Mouse (Mus musculus) midbrain, embryonic 14.5 days (tissue): ENCODE data around the gene Ifi27. TPM values are rescaled to one million over a fixed set of nuclear protein-coding genes. Genes with fewer than 3 reads are reported as not detected.
"Not testable (repeated sequence)": the region's sequence is repeated elsewhere in the genome, so short reads cannot be mapped to it uniquely, and the experiment has no call there.

ENCODE experiments used
- ATAC-seq: fragments of 200-750 bp; cut with Nextera tagmentation; 2 replicates; pipeline ENCODE4 v1.8.0; 2017; ENCODE audit warnings: moderate number of reproducible peaks, moderate library complexity; ENCODE audit not compliant: low FRiP score, low TSS enrichment
- DNase-seq: peaks from one replicate; pipeline ENCODE4 v3.0.0-alpha.2; 2015
- H3K27ac ChIP-seq: fragments of 300-500 bp; sonication (generic); replicated peaks from 2 replicates; pipeline ENCODE4 v1.5.1; 2014; ENCODE audit warnings: mild to moderate bottlenecking, low read depth, low read length, moderate library complexity
- H3K27me3 ChIP-seq: fragments of 300-500 bp; sonication (generic); 2 replicates; pipeline ENCODE4 v1.6.1; 2014; ENCODE audit warnings: low read length, control low read depth, mixed read lengths; ENCODE audit not compliant: control insufficient read depth, insufficient read depth
- H3K36me3 ChIP-seq: fragments of 300-500 bp; sonication (generic); 2 replicates; pipeline ENCODE4 v1.6.1; 2014; ENCODE audit warnings: low read length, control low read depth; ENCODE audit not compliant: control insufficient read depth, insufficient read depth
- H3K4me1 ChIP-seq: fragments of 300-500 bp; sonication (generic); 2 replicates; pipeline ENCODE4 v1.6.1; 2014; ENCODE audit warnings: mild to moderate bottlenecking, antibody characterized with exemption, low read length, control low read depth; ENCODE audit not compliant: control insufficient read depth, insufficient read depth
- H3K4me2 ChIP-seq: fragments of 300-500 bp; sonication (generic); 2 replicates; pipeline ENCODE4 v1.6.1; 2014; ENCODE audit warnings: mild to moderate bottlenecking, low read length, moderate library complexity
- H3K4me3 ChIP-seq: fragments of 300-500 bp; sonication (generic); replicated peaks from 2 replicates; pipeline ENCODE4 v1.5.1; 2014; ENCODE audit warnings: low read depth, low read length
- H3K9ac ChIP-seq: fragments of 300-500 bp; sonication (generic); replicated peaks from 2 replicates; pipeline ENCODE4 v1.6.1; 2014; ENCODE audit warnings: mild to moderate bottlenecking, low read length, moderate library complexity
- H3K9me3 ChIP-seq: fragments of 300-500 bp; sonication (generic); 2 replicates; pipeline ENCODE4 v1.6.1; 2016; ENCODE audit warnings: low read length, control low read depth, mixed read lengths; ENCODE audit not compliant: control insufficient read depth
- WGBS: fragments of 180-500 bp; shearing (Covaris S2); extraction: QIAGEN DNeasy Blood & Tissue Kit; methylation state at CpG from one replicate; pipeline ENCODE4 v1.1.7; 2014; 5-methylcytosine and 5-hydroxymethylcytosine counted together
- polyA plus RNA-seq: library from polyadenylated mRNA; unstranded; fragments of >200 nt; fragmentation: Nextera tagmentation; extraction: Ambion mirVana; gene quantifications from 2 replicates; pipeline ENCODE4 v1.2.1, GENCODE M21; 2014

The Ifi27 gene
- polyA plus RNA-seq, 1 experiment from 2014 or later, result 9.4 TPM

GRCm38 (mm10) chr12:103477461-103478015 is 43.5 kb downstream of the Ifi27 start:
- Histone ChIP-seq H3K9me3 (no peaks in the 10 kb centered on the region), H3K36me3 (no peaks in the 10 kb centered on the region), H3K9ac (no peak overlapping the region), H3K27ac (no peak overlapping the region), H3K27me3 (no peaks in the 10 kb centered on the region), H3K4me2 (no peak overlapping the region), H3K4me1 (no peaks in the 10 kb centered on the region), H3K4me3 (no peak overlapping the region)
- ATAC-seq (no peak), DNase-seq (no peak)
- WGBS, result 82% methylated on average over 7 of the region's 7 CpGs

GRCm38 (mm10) chr12:103481671-103482070 is 47.7 kb downstream of the Ifi27 start:
- Histone ChIP-seq H3K9ac (no peak overlapping the region), H3K9me3 (no peaks in the 10 kb centered on the region), H3K27me3 (no peaks in the 10 kb centered on the region), H3K4me3 (no peak overlapping the region), H3K4me1 (no peaks in the 10 kb centered on the region), H3K27ac (no peak overlapping the region), H3K36me3 (no peaks in the 10 kb centered on the region), H3K4me2 (no peak overlapping the region)
- no peak for ATAC-seq
- WGBS, result 82% methylated on average over 5 of the region's 5 CpGs
- DNase-seq, result no peak

DNA sequence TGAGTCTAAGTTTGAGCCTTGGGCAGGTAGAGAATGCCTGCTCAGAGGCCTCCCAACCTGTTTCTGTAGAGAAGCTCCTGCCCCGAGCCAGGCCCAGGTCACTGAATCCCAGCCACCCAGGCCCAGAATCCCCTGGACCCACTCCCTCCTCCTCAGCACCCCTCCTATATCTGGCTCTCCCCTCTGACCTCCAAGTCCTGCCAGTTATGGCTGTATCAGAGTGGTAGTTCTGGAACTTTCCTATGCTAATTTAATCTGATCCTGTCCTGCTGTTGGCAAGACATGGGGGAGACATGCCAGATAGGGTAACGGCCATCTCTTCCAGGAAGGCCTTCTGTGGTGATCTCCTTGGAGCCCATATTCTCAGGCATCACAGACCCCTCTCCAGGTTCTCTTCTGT is 48.8 kb downstream of the Ifi27 start:
- H3K4me1 ChIP-seq, result no peaks in the 10 kb centered on the region
- H3K9ac ChIP-seq, result no peak overlapping the region
- no peak for ATAC-seq
- no peaks in the 10 kb centered on the region for H3K9me3 ChIP-seq
- DNase-seq, result no peak
- H3K4me2 ChIP-seq, result no peak overlapping the region
- 80% methylated on average over 2 of the region's 2 CpGs for WGBS
- H3K27ac ChIP-seq, result no peak overlapping the region
- no peaks in the 10 kb centered on the region for H3K36me3 ChIP-seq
- H3K27me3 ChIP-seq, result no peaks in the 10 kb centered on the region
- no peak overlapping the region for H3K4me3 ChIP-seq

- H3K9ac ChIP-seq, H3K36me3 ChIP-seq, H3K27ac ChIP-seq, DNase-seq, H3K4me3 ChIP-seq, H3K27me3 ChIP-seq, H3K9me3 ChIP-seq, H3K4me1 ChIP-seq, H3K4me2 ChIP-seq, ATAC-seq: not testable (repeated sequence)
- WGBS, result 66% methylated on average over 9 of the region's 9 CpGs
Measured at GRCm38 (mm10) chr12:103484200-103484972, 50.4 kb downstream of the Ifi27 start.

DNA sequence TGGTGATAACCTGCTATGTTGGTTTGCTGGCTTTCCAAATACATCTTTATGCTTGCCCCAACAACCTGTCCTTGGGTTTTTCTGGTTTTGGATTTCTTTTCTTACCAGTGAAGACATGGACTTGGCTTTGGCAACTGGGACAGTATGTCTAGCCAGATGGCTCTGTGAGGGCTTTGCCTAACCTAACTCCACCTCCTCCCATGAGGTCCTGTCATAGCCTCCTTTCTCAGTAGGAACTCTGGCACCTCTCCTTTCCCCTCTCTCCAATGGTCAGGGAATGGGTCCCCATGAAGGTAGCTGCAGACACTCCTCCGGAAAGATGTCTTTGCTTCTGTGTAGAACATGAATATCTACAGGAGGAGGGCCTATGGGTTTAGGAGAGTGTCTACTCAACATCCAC is 52.7 kb downstream of the Ifi27 start:
- Histone ChIP-seq H3K9me3 (no peaks in the 10 kb centered on the region), H3K27ac (no peak overlapping the region), H3K4me3 (no peak overlapping the region), H3K9ac (no peak overlapping the region), H3K4me2 (no peak overlapping the region), H3K27me3 (no peaks in the 10 kb centered on the region), H3K4me1 (no peaks in the 10 kb centered on the region), H3K36me3 (no peaks in the 10 kb centered on the region)
- DNase-seq, result no peak
- no peak for ATAC-seq
- WGBS, result 84% methylated on average over 1 of the region's 1 CpGs

DNA sequence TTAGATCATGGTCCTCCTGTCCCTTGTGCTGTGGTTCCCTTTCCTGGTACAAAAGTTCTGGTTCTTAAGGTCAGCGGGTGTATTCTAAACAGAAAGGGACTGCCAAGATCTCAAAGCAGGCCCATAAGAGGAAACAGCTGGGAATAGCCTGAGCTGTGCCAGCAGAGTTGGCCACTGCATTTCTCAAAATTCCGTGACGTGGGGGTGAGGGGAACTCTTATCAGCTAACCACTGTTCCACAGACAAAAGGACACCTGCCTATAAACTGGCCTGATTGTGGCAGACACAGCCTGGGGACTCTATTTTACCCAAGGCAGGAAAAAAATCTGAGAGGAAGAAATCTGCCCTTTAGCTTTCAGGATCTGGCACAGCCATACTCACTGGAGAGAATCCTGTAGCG is 53.3 kb downstream of the Ifi27 start:
- Histone ChIP-seq H3K27me3 (no peaks in the 10 kb centered on the region), H3K4me3 (no peak overlapping the region), H3K4me1 (no peaks in the 10 kb centered on the region), H3K9ac (no peak overlapping the region), H3K9me3 (no peaks in the 10 kb centered on the region), H3K36me3 (no peaks in the 10 kb centered on the region), H3K27ac (no peak overlapping the region), H3K4me2 (no peak overlapping the region)
- ATAC-seq (no peak), DNase-seq (no peak)
- WGBS, result 77% methylated on average over 4 of the region's 4 CpGs

DNA sequence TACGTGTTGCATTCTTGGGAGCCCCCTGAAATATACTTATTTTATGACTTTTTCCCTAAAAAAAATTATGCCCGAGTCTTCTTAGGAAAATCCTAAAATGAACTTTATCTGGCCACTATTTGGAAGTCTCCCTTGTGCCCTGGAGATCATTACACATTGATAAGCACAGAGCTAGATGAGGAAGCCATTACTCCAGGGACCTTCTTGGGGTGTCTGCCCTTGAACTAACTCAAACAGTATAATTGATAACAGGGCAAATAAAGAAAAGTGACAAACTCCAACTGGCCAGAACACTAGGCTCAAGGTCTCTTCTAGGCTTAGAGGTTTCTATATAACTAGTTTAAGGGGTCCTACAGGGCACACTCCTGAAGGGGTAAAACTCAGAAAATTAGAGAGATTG is 53.7 kb downstream of the Ifi27 start:
- Histone ChIP-seq H3K27me3 (no peaks in the 10 kb centered on the region), H3K4me1 (no peaks in the 10 kb centered on the region), H3K36me3 (no peaks in the 10 kb centered on the region), H3K9ac (no peak overlapping the region), H3K9me3 (no peaks in the 10 kb centered on the region), H3K4me2 (no peak overlapping the region), H3K27ac (no peak overlapping the region), H3K4me3 (no peak overlapping the region)
- DNase-seq (no peak), ATAC-seq (no peak)
- WGBS, result 76% methylated on average over 2 of the region's 2 CpGs
